Mouse (Mus musculus) neural tube, embryonic 13.5 days (tissue): ENCODE measurements around the gene Zfp511. TPM values are rescaled to one million over a fixed set of nuclear protein-coding genes. Genes with fewer than 3 reads are reported as not detected.

Source experiments
- ATAC-seq: fragments of 200-750 bp; cut with Nextera tagmentation; 2 replicates; pipeline ENCODE4 v1.8.0; 2017; ENCODE audit warnings: low read depth, mild to moderate bottlenecking, moderate TSS enrichment, moderate library complexity
- H3K27ac ChIP-seq: fragments of 300-500 bp; sonication (generic); replicated peaks from 2 replicates; pipeline ENCODE4 v1.5.1; 2015; ENCODE audit warnings: moderate library complexity, mild to moderate bottlenecking, inconsistent platforms
- H3K27me3 ChIP-seq: fragments of 300-500 bp; sonication (generic); 2 replicates; pipeline ENCODE4 v1.6.1; 2015; ENCODE audit warnings: mild to moderate bottlenecking, inconsistent platforms
- H3K36me3 ChIP-seq: fragments of 300-500 bp; sonication (generic); 2 replicates; pipeline ENCODE4 v1.6.1; 2015; ENCODE audit warnings: mild to moderate bottlenecking, inconsistent platforms
- H3K4me1 ChIP-seq: fragments of 300-500 bp; sonication (generic); replicated peaks from 2 replicates; pipeline ENCODE4 v1.6.1; 2015; ENCODE audit warnings: inconsistent platforms
- H3K4me2 ChIP-seq: fragments of 300-500 bp; sonication (generic); 2 replicates; pipeline ENCODE4 v1.6.1; 2015; ENCODE audit warnings: inconsistent platforms, mild to moderate bottlenecking, moderate library complexity
- H3K4me3 ChIP-seq: fragments of 300-500 bp; sonication (generic); 2 replicates; pipeline ENCODE4 v1.5.1; 2015; ENCODE audit warnings: mild to moderate bottlenecking, inconsistent platforms
- H3K9ac ChIP-seq: fragments of 300-500 bp; sonication (generic); 2 replicates; pipeline ENCODE4 v1.6.1; 2015; ENCODE audit warnings: moderate library complexity, mild to moderate bottlenecking, inconsistent platforms
- H3K9me3 ChIP-seq: fragments of 300-500 bp; sonication (generic); 2 replicates; pipeline ENCODE4 v1.6.1; 2016; ENCODE audit warnings: inconsistent platforms
- WGBS: fragments of 180-500 bp; shearing (Covaris S2); methylation state at CpG from one replicate; pipeline ENCODE4 v1.1.7; 2015; 5-methylcytosine and 5-hydroxymethylcytosine counted together
- microRNA-seq: library from miRNA; unstranded; fragments of <30 nt; microRNA quantifications from one replicate; pipeline ENCODE4, GENCODE M21; 2016
- polyA plus RNA-seq: library from polyadenylated mRNA; unstranded; fragments of >200 nt; fragmentation: Nextera tagmentation; extraction: Ambion mirVana; gene quantifications from 2 replicates; pipeline ENCODE4 v1.2.1, GENCODE M21; 2015

Gene Zfp511
- polyA plus RNA-seq, 1 experiment from 2014 or later: 50.7 TPM

DNA sequence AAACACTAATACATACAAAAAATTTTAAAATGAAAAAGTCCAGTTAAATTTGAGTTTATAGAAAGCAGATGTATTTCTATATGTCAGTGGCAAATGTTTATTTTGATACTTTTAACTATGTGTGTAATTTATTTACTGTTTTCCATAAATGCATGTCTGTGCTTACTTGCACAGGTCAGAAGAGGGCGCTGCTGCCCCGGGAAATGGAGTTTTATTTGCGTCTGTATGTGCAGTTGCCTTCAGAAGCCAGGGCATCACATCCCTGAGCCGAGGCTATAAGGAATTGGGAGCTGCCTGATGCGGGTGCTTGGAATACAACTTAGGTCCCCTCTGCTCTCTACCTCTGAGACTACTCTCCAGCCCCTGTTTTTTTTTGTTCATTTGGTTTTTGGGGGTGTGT lies 42.5 kb downstream of the Zfp511 start:
- H3K4me2 ChIP-seq: no peak overlapping the region
- H3K4me3 ChIP-seq: no peak overlapping the region
- H3K9me3 ChIP-seq: no peaks in the 10 kb centered on the region
- ATAC-seq: no peak
- H3K4me1 ChIP-seq: peaks cover 41% of the 10 kb centered on the region
- H3K9ac ChIP-seq: no peak overlapping the region
- peaks cover 11% of the 10 kb centered on the region for H3K27me3 ChIP-seq
- H3K36me3 ChIP-seq: peaks cover 1% of the 10 kb centered on the region; the same call in 1 of the 2 replicates
- 0 out of 2 replicates have a peak overlapping the region, but pooled peaks have one; percentile 86 for H3K27ac ChIP-seq
- 6% methylated on average over 5 of the region's 5 CpGs for WGBS

DNA sequence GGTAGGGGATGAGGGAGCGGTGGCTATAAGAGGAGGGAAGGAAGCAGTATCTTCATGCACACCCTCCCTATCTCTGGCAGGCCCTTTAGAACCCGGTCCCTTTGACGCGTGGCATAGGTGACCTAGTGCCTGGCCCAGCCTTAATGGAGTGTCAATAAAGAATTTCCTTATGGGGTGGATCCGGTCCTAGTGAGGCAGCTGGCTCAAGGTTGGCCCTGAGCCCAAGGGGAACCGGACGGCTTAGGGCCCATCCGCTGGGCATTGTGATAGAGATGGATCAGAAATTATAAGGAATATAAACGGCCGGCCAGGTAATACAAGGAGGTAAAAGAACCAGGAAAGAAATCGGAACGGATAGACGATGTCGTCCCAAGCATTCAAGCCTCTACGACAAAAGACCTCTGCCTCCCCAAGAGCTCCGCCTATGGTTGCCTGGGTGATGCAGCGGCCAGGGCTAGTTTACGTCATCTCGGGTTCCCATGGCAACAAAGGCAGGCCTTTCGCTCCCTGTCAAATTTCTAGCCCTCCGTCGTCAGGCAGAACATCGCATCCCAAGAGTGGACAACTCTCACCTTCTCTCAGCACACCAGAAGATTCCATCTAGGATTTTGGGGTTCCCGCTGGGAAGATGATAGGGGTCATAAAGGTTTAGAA lies 44.4 kb downstream of the Zfp511 start:
- Histone ChIP-seq H3K4me3 (peak overlapping the region; percentile 50), H3K4me2 (peak overlapping the region; percentile 66), H3K27ac (peak overlapping the region; percentile 86), H3K9me3 (no peaks in the 10 kb centered on the region), H3K27me3 (peaks cover 11% of the 10 kb centered on the region), H3K36me3 (no peaks in the 10 kb centered on the region), H3K9ac (peak overlapping the region; percentile 73), H3K4me1 (peaks cover 41% of the 10 kb centered on the region)
- WGBS: 1% methylated on average over 24 of the region's 24 CpGs
- ATAC-seq: peak; percentile 76

DNA sequence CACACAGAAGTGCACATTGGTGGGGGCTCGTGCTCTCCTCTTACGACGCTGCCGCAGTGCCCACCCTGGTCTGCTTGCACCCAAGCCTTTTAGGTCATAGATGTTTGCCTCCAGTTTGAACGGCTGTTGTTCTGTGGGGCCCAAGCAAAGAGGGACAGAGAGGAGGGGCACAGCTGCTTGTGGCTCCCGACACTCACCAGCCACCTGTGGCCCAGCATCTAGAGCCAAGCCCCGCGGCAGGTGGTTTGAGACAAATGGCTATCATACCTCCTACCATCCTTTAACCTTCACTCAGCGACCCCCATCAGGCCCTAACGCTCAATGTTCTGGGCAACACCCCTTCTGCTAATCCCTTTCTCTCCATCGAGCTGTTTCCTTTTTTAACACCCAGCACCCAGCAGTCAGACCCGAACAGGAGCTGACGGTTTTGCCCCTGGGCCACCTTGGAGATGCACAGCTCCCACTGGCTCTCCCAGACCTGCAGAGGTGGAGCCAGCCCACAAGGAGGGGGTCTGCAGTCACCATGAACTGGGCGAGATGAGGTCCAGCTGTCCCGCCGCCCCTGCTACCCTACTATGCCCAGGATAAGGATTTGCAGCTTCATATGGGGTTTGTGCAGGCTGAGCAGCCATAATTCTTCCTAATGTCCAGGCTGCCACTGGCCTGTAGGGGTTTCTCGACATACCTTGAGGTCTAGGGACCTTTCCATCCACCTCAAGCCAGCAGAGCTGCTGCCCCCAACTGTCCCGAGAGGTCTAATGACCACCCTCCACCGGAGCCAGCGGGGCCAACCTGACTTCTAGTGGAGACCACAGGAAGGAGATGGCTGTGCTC lies 45.4 kb downstream of the Zfp511 start:
- Histone ChIP-seq H3K4me2 (peak overlapping the region; percentile 66), H3K27me3 (peaks cover 11% of the 10 kb centered on the region), H3K9me3 (no peaks in the 10 kb centered on the region), H3K9ac (peak overlapping the region; percentile 73), H3K4me1 (peaks cover 41% of the 10 kb centered on the region), H3K4me3 (peak overlapping the region; percentile 50), H3K27ac (peak overlapping the region; percentile 86), H3K36me3 (no peaks in the 10 kb centered on the region)
- peak; percentile 49; the same call in 1 of the 2 replicates for ATAC-seq
- WGBS: 12% methylated on average over 20 of the region's 20 CpGs

DNA sequence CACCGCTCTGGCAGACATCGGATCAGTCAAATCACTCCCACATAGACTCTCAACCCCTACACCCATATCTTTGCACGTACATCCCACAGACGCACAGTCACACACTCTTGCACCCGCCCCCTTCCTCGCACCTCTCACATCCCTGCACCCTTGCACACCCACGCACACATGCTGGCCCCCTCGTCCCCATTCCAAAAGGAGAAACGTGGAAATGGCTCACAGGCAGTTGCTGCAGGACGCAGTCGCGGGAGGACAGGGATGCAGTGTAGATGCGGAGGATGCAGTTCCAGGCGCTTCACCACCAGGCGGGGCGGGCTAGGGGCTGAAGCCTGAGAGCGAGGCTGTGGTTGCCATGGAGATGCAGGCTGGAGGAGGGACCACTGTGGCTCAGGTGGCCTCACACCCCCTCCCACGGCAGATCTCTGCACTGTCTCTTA lies 46.1 kb downstream of the Zfp511 start, which contains the start of gene Caly:
Caly (minus strand) TSS at position 307 of the 437 bp plus-strand sequence.
- Histone ChIP-seq H3K4me1 (peaks cover 41% of the 10 kb centered on the region), H3K4me3 (peak within 1 kb of the TSS; percentile 50), H3K4me2 (peak within 1 kb of the TSS; percentile 66), H3K36me3 (no peaks in the 10 kb centered on the region), H3K27ac (peak within 1 kb of the TSS; percentile 86), H3K9ac (peak within 1 kb of the TSS; percentile 73), H3K27me3 (peaks cover 11% of the 10 kb centered on the region), H3K9me3 (no peaks in the 10 kb centered on the region)
- WGBS: 2% methylated on average over 18 of the region's 18 CpGs
- peak; percentile 84 for ATAC-seq

Small RNA genes within 50 kb of the gene (microRNA-seq; reads per million reads assigned to microRNA genes)
- gene Mir7062: not detected

Other genes starting within 250 kb of the Zfp511 start
- 23.9 and 29.2 TPM in 2 replicates for gene Adgra1, start 202.2 kb upstream of the Zfp511 start, polyA plus RNA-seq
- gene Kndc1, start 141.7 kb upstream of the Zfp511 start, polyA plus RNA-seq: 5.8 and 6.0 TPM in 2 replicates
- not detected in 2 replicates for gene Utf1, start 92.6 kb upstream of the Zfp511 start, polyA plus RNA-seq
- gene 6430531B16Rik, start 57.6 kb upstream of the Zfp511 start, polyA plus RNA-seq: 0.68 and 0.71 TPM in 2 replicates
- gene Adam8, start 43.8 kb upstream of the Zfp511 start, polyA plus RNA-seq: 3.3 and 3.4 TPM in 2 replicates
- 51.4 and 51.7 TPM in 2 replicates for gene Tubgcp2, start 278 bp downstream of the Zfp511 start, polyA plus RNA-seq
- gene Msx3, start 12.7 kb downstream of the Zfp511 start, polyA plus RNA-seq: 18.1 and 23.3 TPM in 2 replicates
- 95.9 and 99.9 TPM in 2 replicates for gene Caly, start 46.2 kb downstream of the Zfp511 start, polyA plus RNA-seq
- not detected in 2 replicates for gene Prap1, start 57.0 kb downstream of the Zfp511 start, polyA plus RNA-seq
- gene Fuom, start 66.0 kb downstream of the Zfp511 start, polyA plus RNA-seq: 24.8 and 33.0 TPM in 2 replicates
- 9.7 and 11.4 TPM in 2 replicates for gene Paox, start 79.4 kb downstream of the Zfp511 start, polyA plus RNA-seq
- 125 and 132 TPM in 2 replicates for gene Echs1, start 80.1 kb downstream of the Zfp511 start, polyA plus RNA-seq
- gene Mtg1, start 101.2 kb downstream of the Zfp511 start, polyA plus RNA-seq: 28.2 and 31.7 TPM in 2 replicates
- 9.4 and 13.1 TPM in 2 replicates for gene Sprn, start 118.5 kb downstream of the Zfp511 start, polyA plus RNA-seq
- gene Olfr522, start 128.4 kb downstream of the Zfp511 start, polyA plus RNA-seq: not detected in 2 replicates
- not detected in 2 replicates for gene Olfr523, start 136.8 kb downstream of the Zfp511 start, polyA plus RNA-seq
- not detected in 2 replicates for gene Olfr524, start 169.6 kb downstream of the Zfp511 start, polyA plus RNA-seq
- not detected in 2 replicates for gene Cd163l1, start 181.9 kb downstream of the Zfp511 start, polyA plus RNA-seq
- not detected in 2 replicates for gene 5830411N06Rik, start 210.9 kb downstream of the Zfp511 start, polyA plus RNA-seq